Mouse (Mus musculus): ENCODE measurements around the gene Cic. TPM values are rescaled to one million over a fixed set of nuclear protein-coding genes. Genes with fewer than 3 reads are reported as not detected.
A peak's percentile ranks its signal among the peaks of the same experiment; 100 is the strongest.

The Cic gene
- polyA plus RNA-seq, 1 experiment from 2014 or later, result 27.0 TPM

- peaks cover 2% of the 10 kb centered on the region for H3K36me3 ChIP-seq (replicated peaks; ENCODE audit: control insufficient read depth, insufficient read depth, low read depth, low read length)
These were observed 58.7 kb downstream of the Cic start for GRCm38 (mm10) chr7:25326233-25326632.

GRCm38 (mm10) chr7:25333596-25334307 lies 66.2 kb downstream of the Cic start:
- peak; percentile 53; the same call in 1 of the 2 replicates for ATAC-seq (replicated peaks; ENCODE audit: insufficient number of reproducible peaks, low FRiP score, low TSS enrichment, low read depth)
- Histone ChIP-seq H3K4me2 (ENCODE audit: low read depth, low read length) (no peak overlapping the region), H3K4me3 (ENCODE audit: low read depth, low read length) (no peak overlapping the region), H3K9me3 (replicated peaks; ENCODE audit: control insufficient read depth, low read length) (no peaks in the 10 kb centered on the region), H3K27me3 (ENCODE audit: control insufficient read depth, insufficient read depth, low read length) (no peaks in the 10 kb centered on the region), H3K36me3 (replicated peaks; ENCODE audit: control insufficient read depth, insufficient read depth, low read depth, low read length) (peaks cover 9% of the 10 kb centered on the region), H3K9ac (replicated peaks; ENCODE audit: low read length) (no peak overlapping the region), H3K4me1 (ENCODE audit: control insufficient read depth, insufficient read depth, low read length) (no peaks in the 10 kb centered on the region), H3K27ac (replicated peaks; ENCODE audit: low read depth, low read length) (no peak overlapping the region)
- WGBS, result 40% methylated on average over 16 of the region's 16 CpGs
- DNase-seq (ENCODE audit: low spot score), result peak; percentile 85

More at GRCm38 (mm10) chr7:25326233-25326632, 58.7 kb downstream of the Cic start:
- H3K9me3 ChIP-seq (replicated peaks; ENCODE audit: control insufficient read depth, low read length), result no peaks in the 10 kb centered on the region
- H3K27me3 ChIP-seq (ENCODE audit: control insufficient read depth, insufficient read depth, low read length), result no peaks in the 10 kb centered on the region
- H3K4me2 ChIP-seq (ENCODE audit: low read depth, low read length), result no peak overlapping the region
- ATAC-seq (replicated peaks; ENCODE audit: insufficient number of reproducible peaks, low FRiP score, low TSS enrichment, low read depth), result no peak
- H3K27ac ChIP-seq (replicated peaks; ENCODE audit: low read depth, low read length), result no peak overlapping the region
- H3K4me3 ChIP-seq (ENCODE audit: low read depth, low read length), result no peak overlapping the region
- DNase-seq (ENCODE audit: low spot score), result no peak
- no peak overlapping the region for H3K9ac ChIP-seq (replicated peaks; ENCODE audit: low read length)
- WGBS, result 58% methylated on average over 8 of the region's 8 CpGs
- H3K4me1 ChIP-seq (ENCODE audit: control insufficient read depth, insufficient read depth, low read length), result no peaks in the 10 kb centered on the region

GRCm38 (mm10) chr7:25334472-25334871 lies 67.0 kb downstream of the Cic start:
- Histone ChIP-seq H3K36me3 (replicated peaks; ENCODE audit: control insufficient read depth, insufficient read depth, low read depth, low read length) (peaks cover 10% of the 10 kb centered on the region), H3K9ac (replicated peaks; ENCODE audit: low read length) (no peak overlapping the region), H3K4me1 (ENCODE audit: control insufficient read depth, insufficient read depth, low read length) (no peaks in the 10 kb centered on the region), H3K4me3 (ENCODE audit: low read depth, low read length) (no peak overlapping the region), H3K27me3 (ENCODE audit: control insufficient read depth, insufficient read depth, low read length) (no peaks in the 10 kb centered on the region), H3K4me2 (ENCODE audit: low read depth, low read length) (no peak overlapping the region), H3K27ac (replicated peaks; ENCODE audit: low read depth, low read length) (no peak overlapping the region), H3K9me3 (replicated peaks; ENCODE audit: control insufficient read depth, low read length) (no peaks in the 10 kb centered on the region)
- DNase-seq (ENCODE audit: low spot score) (no peak), ATAC-seq (replicated peaks; ENCODE audit: insufficient number of reproducible peaks, low FRiP score, low TSS enrichment, low read depth) (0 out of 2 replicates have a peak, but pooled peaks have one; percentile 41)
- WGBS, result 81% methylated on average over 12 of the region's 12 CpGs

- ATAC-seq (replicated peaks; ENCODE audit: insufficient number of reproducible peaks, low FRiP score, low TSS enrichment, low read depth) (no peak), DNase-seq (ENCODE audit: low spot score) (no peak)
- Histone ChIP-seq H3K4me2 (ENCODE audit: low read depth, low read length) (no peak overlapping the region), H3K36me3 (replicated peaks; ENCODE audit: control insufficient read depth, insufficient read depth, low read depth, low read length) (peaks cover 12% of the 10 kb centered on the region), H3K27ac (replicated peaks; ENCODE audit: low read depth, low read length) (no peak overlapping the region), H3K4me3 (ENCODE audit: low read depth, low read length) (no peak overlapping the region), H3K4me1 (ENCODE audit: control insufficient read depth, insufficient read depth, low read length) (no peaks in the 10 kb centered on the region), H3K9ac (replicated peaks; ENCODE audit: low read length) (no peak overlapping the region), H3K9me3 (replicated peaks; ENCODE audit: control insufficient read depth, low read length) (no peaks in the 10 kb centered on the region), H3K27me3 (ENCODE audit: control insufficient read depth, insufficient read depth, low read length) (no peaks in the 10 kb centered on the region)
- WGBS, result 88% methylated on average over 9 of the region's 9 CpGs
These were observed 71.8 kb downstream of the Cic start for GRCm38 (mm10) chr7:25339329-25339728.

- DNase-seq (ENCODE audit: low spot score), result no peak
- H3K27me3 ChIP-seq (ENCODE audit: control insufficient read depth, insufficient read depth, low read length), result no peaks in the 10 kb centered on the region
- H3K36me3 ChIP-seq (replicated peaks; ENCODE audit: control insufficient read depth, insufficient read depth, low read depth, low read length), result peaks cover 8% of the 10 kb centered on the region
- H3K9me3 ChIP-seq (replicated peaks; ENCODE audit: control insufficient read depth, low read length), result no peaks in the 10 kb centered on the region
- 84% methylated on average over 20 of the region's 20 CpGs for WGBS
- no peaks in the 10 kb centered on the region for H3K4me1 ChIP-seq (ENCODE audit: control insufficient read depth, insufficient read depth, low read length)
- H3K9ac ChIP-seq (replicated peaks; ENCODE audit: low read length), result no peak overlapping the region
- no peak overlapping the region for H3K4me3 ChIP-seq (ENCODE audit: low read depth, low read length)
- H3K4me2 ChIP-seq (ENCODE audit: low read depth, low read length), result no peak overlapping the region
- no peak overlapping the region for H3K27ac ChIP-seq (replicated peaks; ENCODE audit: low read depth, low read length)
- ATAC-seq (replicated peaks; ENCODE audit: insufficient number of reproducible peaks, low FRiP score, low TSS enrichment, low read depth), result 0 out of 2 replicates have a peak, but pooled peaks have one; percentile 32
These were observed 73.7 kb downstream of the Cic start for GRCm38 (mm10) chr7:25341000-25341784.

Small RNAs within 50 kb of the gene (microRNA-seq; reads per million reads assigned to microRNA genes)
- not detected for gene Mir7048 (ENCODE audit: borderline number of aligned reads)

Other genes with a start within 250 kb of the Cic start
- 5.7 and 7.5 TPM in 2 replicates for gene Grik5, start 195.4 kb upstream of the Cic start, polyA plus RNA-seq (2014; fragmentation: Nextera tagmentation; extraction: Ambion mirVana)
- gene Zfp574, start 195.1 kb upstream of the Cic start, polyA plus RNA-seq (2014; fragmentation: Nextera tagmentation; extraction: Ambion mirVana), result 17.2 and 22.0 TPM in 2 replicates
- 4.2 and 9.8 TPM in 2 replicates for gene Pou2f2, start 88.0 kb upstream of the Cic start, polyA plus RNA-seq (2014; fragmentation: Nextera tagmentation; extraction: Ambion mirVana)
- 7.7 and 7.9 TPM in 2 replicates for gene Dedd2, start 47.1 kb upstream of the Cic start, polyA plus RNA-seq (2014; fragmentation: Nextera tagmentation; extraction: Ambion mirVana)
- 2.5 and 3.5 TPM in 2 replicates for gene Zfp526, start 46.3 kb upstream of the Cic start, polyA plus RNA-seq (2014; fragmentation: Nextera tagmentation; extraction: Ambion mirVana)
- 12.6 and 15.7 TPM in 2 replicates for gene Gsk3a, start 29.9 kb upstream of the Cic start, polyA plus RNA-seq (2014; fragmentation: Nextera tagmentation; extraction: Ambion mirVana)
- 19.4 and 22.6 TPM in 2 replicates for gene Erf, start 16.9 kb upstream of the Cic start, polyA plus RNA-seq (2014; fragmentation: Nextera tagmentation; extraction: Ambion mirVana)
- gene Pafah1b3, start 30.3 kb downstream of the Cic start, polyA plus RNA-seq (2014; fragmentation: Nextera tagmentation; extraction: Ambion mirVana), result 287 and 312 TPM in 2 replicates
- 1.6 TPM in 2 replicates for gene Prr19, start 33.7 kb downstream of the Cic start, polyA plus RNA-seq (2014; fragmentation: Nextera tagmentation; extraction: Ambion mirVana)
- gene Tmem145, start 38.4 kb downstream of the Cic start, polyA plus RNA-seq (2014; fragmentation: Nextera tagmentation; extraction: Ambion mirVana), result 0.91 and 1.3 TPM in 2 replicates
- gene Megf8, start 49.5 kb downstream of the Cic start, polyA plus RNA-seq (2014; fragmentation: Nextera tagmentation; extraction: Ambion mirVana), result 8.7 and 10.8 TPM in 2 replicates
- gene Cnfn, start 102.0 kb downstream of the Cic start, polyA plus RNA-seq (2014; fragmentation: Nextera tagmentation; extraction: Ambion mirVana), result 0.60 TPM in 1 of 2 replicates, not detected in the other
- gene Lipe, start 131.0 kb downstream of the Cic start, polyA plus RNA-seq (2014; fragmentation: Nextera tagmentation; extraction: Ambion mirVana), result 2.9 and 3.6 TPM in 2 replicates
- not detected in 2 replicates for gene Cxcl17, start 145.2 kb downstream of the Cic start, polyA plus RNA-seq (2014; fragmentation: Nextera tagmentation; extraction: Ambion mirVana)
- 1.1 and 1.3 TPM in 2 replicates for gene Ceacam1, start 209.9 kb downstream of the Cic start, polyA plus RNA-seq (2014; fragmentation: Nextera tagmentation; extraction: Ambion mirVana)